Mouse (Mus musculus) lung, postnatal 0 days (tissue): ENCODE measurements around the gene Lzts2. TPM values are rescaled to one million over a fixed set of nuclear protein-coding genes. Genes with fewer than 3 reads are reported as not detected.

Experiments
- ATAC-seq: fragments of 200-750 bp; cut with Nextera tagmentation; 2 replicates; pipeline ENCODE4 v1.8.0; 2017; ENCODE audit warnings: moderate library complexity
- DNase-seq: peaks from one replicate; pipeline ENCODE4 v3.0.0-alpha.2; 2016; ENCODE audit warnings: low spot score
- H3K27ac ChIP-seq: fragments of 300-500 bp; sonication (generic); 2 replicates; pipeline ENCODE4 v1.5.1; 2014; ENCODE audit warnings: antibody characterized with exemption, mild to moderate bottlenecking, low read length, mixed read lengths
- H3K27me3 ChIP-seq: fragments of 300-500 bp; sonication (generic); replicated peaks from 2 replicates; pipeline ENCODE4 v1.6.1; 2014; ENCODE audit warnings: low read length, mixed read lengths; ENCODE audit not compliant: insufficient read depth
- H3K36me3 ChIP-seq: fragments of 300-500 bp; sonication (generic); 2 replicates; pipeline ENCODE4 v1.6.1; 2014; ENCODE audit warnings: low read length, mixed read lengths; ENCODE audit not compliant: insufficient read depth
- H3K4me1 ChIP-seq: fragments of 300-500 bp; sonication (generic); 2 replicates; pipeline ENCODE4 v1.6.1; 2014; ENCODE audit warnings: antibody characterized with exemption, low read depth, low read length, mixed read lengths; ENCODE audit not compliant: insufficient read depth
- H3K4me2 ChIP-seq: fragments of 300-500 bp; sonication (generic); replicated peaks from 2 replicates; pipeline ENCODE4 v1.6.1; 2014; ENCODE audit warnings: low read depth, mild to moderate bottlenecking, low read length, moderate library complexity, mixed read lengths
- H3K4me3 ChIP-seq: fragments of 300-500 bp; sonication (generic); 2 replicates; pipeline ENCODE4 v1.5.1; 2014; ENCODE audit warnings: low read depth, low read length
- H3K9ac ChIP-seq: fragments of 300-500 bp; sonication (generic); replicated peaks from 2 replicates; pipeline ENCODE4 v1.6.1; 2014; ENCODE audit warnings: low read depth, mild to moderate bottlenecking
- H3K9me3 ChIP-seq: fragments of 300-500 bp; sonication (generic); 2 replicates; pipeline ENCODE4 v1.6.1; 2016; ENCODE audit warnings: low read length, mixed read lengths
- CTCF ChIP-seq: IDR thresholded peaks from 2 replicates; pipeline ENCODE4 v1.5.1; 2016; ENCODE audit warnings: antibody characterized with exemption, mild to moderate bottlenecking
- EP300 ChIP-seq: IDR thresholded peaks from 2 replicates; pipeline ENCODE4 v1.6.1; 2016; ENCODE audit warnings: antibody characterized with exemption, mild to moderate bottlenecking, control low read depth
- WGBS: fragments of 180-500 bp; shearing (Covaris S2); extraction: QIAGEN DNeasy Blood & Tissue Kit; methylation state at CpG from one replicate; pipeline ENCODE4 v1.1.7; 2014; 5-methylcytosine and 5-hydroxymethylcytosine counted together
- polyA plus RNA-seq: library from polyadenylated mRNA; unstranded; fragments of >200 nt; fragmentation: Nextera tagmentation; extraction: Ambion mirVana; gene quantifications from 2 replicates; pipeline ENCODE4 v1.2.1, GENCODE M21; 2015

The Lzts2 gene
- polyA plus RNA-seq, 1 experiment from 2014 or later, result 56.0 TPM

- H3K4me2 ChIP-seq, result peak overlapping the region; percentile 99
- H3K36me3 ChIP-seq, result no peaks in the 10 kb centered on the region
- DNase-seq, result no peak
- ATAC-seq, result no peak
- TF ChIP-seq CTCF (no peak), EP300 (no peak)
- no peaks in the 10 kb centered on the region for H3K4me1 ChIP-seq
- no peak overlapping the region for H3K27ac ChIP-seq
- no peaks in the 10 kb centered on the region for H3K9me3 ChIP-seq
- no peak overlapping the region for H3K9ac ChIP-seq
- H3K4me3 ChIP-seq, result 0 out of 2 replicates have a peak overlapping the region, but pooled peaks have one; percentile 55
- H3K27me3 ChIP-seq, result no peaks in the 10 kb centered on the region
- WGBS, result 29% methylated on average over 9 of the region's 9 CpGs
These were observed 25.9 kb upstream of the Lzts2 start for GRCm38 (mm10) chr19:44988321-44988720.

DNA sequence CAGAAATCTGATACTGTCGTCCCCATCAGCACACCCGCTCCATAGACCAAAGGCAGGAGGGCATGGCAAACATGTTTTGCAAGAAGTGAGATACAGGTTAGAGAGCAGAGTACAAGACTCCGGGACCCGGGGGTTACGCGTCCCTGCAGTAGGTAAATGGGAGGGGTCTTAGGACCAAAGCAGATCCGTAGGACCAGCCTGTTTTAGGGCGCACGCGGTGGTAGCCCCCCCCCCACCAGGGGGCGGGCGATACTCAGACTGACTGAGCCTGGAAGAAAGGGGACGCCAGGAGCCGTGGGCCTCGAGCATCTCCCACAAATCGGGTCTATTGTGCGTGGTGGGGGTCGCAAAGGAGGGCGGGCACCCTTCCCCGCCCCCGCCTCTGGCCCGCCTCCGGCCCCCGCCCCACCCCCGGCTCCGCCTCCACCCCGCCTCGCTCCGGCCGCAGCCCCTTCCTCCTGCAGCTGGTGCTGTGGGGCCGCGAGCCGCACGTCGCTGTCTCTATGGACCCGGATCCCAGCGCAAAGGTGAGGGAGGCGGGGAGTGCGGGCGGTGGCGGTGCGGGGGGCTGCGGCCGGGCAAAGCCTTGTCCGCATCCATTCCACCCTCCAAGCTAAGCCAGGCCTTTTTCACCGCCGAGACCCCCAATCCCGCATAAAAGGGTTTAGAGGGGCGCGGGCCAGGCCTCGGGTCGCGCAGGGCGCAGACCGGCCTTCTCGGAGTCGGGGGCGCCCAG is 25.2 kb upstream of the Lzts2 start, which contains the start of gene Sema4g:
Gene Sema4g, plus strand, starts transcription at position 271 of the 736 bp plus-strand sequence.
- no peaks in the 10 kb centered on the region for H3K9me3 ChIP-seq
- peak within 1 kb of the TSS; percentile 99 for H3K4me2 ChIP-seq
- peak within 1 kb of the TSS; percentile 46 for H3K9ac ChIP-seq
- H3K36me3 ChIP-seq, result no peaks in the 10 kb centered on the region
- ATAC-seq, result peak; percentile 49
- H3K4me3 ChIP-seq, result peak within 1 kb of the TSS; percentile 55
- TF ChIP-seq CTCF, result peak; percentile 51
- TF ChIP-seq EP300, result no peak
- WGBS, result 1% methylated on average over 36 of the region's 58 CpGs
- H3K27me3 ChIP-seq, result no peaks in the 10 kb centered on the region
- peak; percentile 13 for DNase-seq
- H3K27ac ChIP-seq, result no peak within 1 kb of the TSS
- no peaks in the 10 kb centered on the region for H3K4me1 ChIP-seq

- DNase-seq (no peak), ATAC-seq (no peak)
- peak overlapping the region; percentile 55 for H3K4me3 ChIP-seq
- H3K27me3 ChIP-seq, result no peaks in the 10 kb centered on the region
- H3K4me1 ChIP-seq, result no peaks in the 10 kb centered on the region
- peak overlapping the region; percentile 46 for H3K9ac ChIP-seq
- no peak overlapping the region for H3K27ac ChIP-seq
- H3K9me3 ChIP-seq, result no peaks in the 10 kb centered on the region
- TF ChIP-seq CTCF, result no peak
- TF ChIP-seq EP300, result no peak
- peak overlapping the region; percentile 99 for H3K4me2 ChIP-seq
- no peaks in the 10 kb centered on the region for H3K36me3 ChIP-seq
- 7% methylated on average over 22 of the region's 22 CpGs for WGBS
These were observed 24.4 kb upstream of the Lzts2 start for GRCm38 (mm10) chr19:44989567-44990495.

DNA sequence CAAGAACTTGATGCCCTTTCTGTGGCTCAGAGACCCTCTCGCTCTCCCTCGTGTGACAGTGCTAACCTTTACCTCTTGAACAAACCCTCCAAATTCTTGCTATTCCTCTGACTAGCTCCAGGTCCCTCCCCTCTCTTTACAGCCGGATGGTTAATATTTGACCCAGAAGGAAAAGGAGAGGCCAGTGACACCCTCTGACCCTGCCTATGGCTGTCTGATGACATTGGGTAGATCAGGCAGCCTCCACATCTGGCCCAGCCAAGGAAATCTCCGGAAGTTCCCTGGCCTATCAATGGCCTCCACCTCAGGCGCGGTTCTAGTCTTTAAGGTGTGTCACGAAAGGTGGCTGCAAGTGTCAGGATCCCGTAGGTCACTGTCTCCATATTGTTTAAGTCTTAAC is 23.2 kb upstream of the Lzts2 start:
- no peaks in the 10 kb centered on the region for H3K4me1 ChIP-seq
- WGBS, result 62% methylated on average over 8 of the region's 8 CpGs
- no peak overlapping the region for H3K4me3 ChIP-seq
- no peak overlapping the region for H3K9ac ChIP-seq
- peak; percentile 15 for DNase-seq
- no peak for ATAC-seq
- no peaks in the 10 kb centered on the region for H3K27me3 ChIP-seq
- no peak overlapping the region for H3K4me2 ChIP-seq
- H3K27ac ChIP-seq, result no peak overlapping the region
- H3K36me3 ChIP-seq, result no peaks in the 10 kb centered on the region
- no peaks in the 10 kb centered on the region for H3K9me3 ChIP-seq
- TF ChIP-seq CTCF (no peak), EP300 (no peak)

GRCm38 (mm10) chr19:44992246-44992645 is 22.0 kb upstream of the Lzts2 start:
- ATAC-seq (no peak), DNase-seq (no peak)
- 53% methylated on average over 7 of the region's 7 CpGs for WGBS
- H3K4me1 ChIP-seq, result no peaks in the 10 kb centered on the region
- no peak overlapping the region for H3K27ac ChIP-seq
- H3K27me3 ChIP-seq, result no peaks in the 10 kb centered on the region
- no peaks in the 10 kb centered on the region for H3K36me3 ChIP-seq
- no peaks in the 10 kb centered on the region for H3K9me3 ChIP-seq
- no peak overlapping the region for H3K9ac ChIP-seq
- TF ChIP-seq EP300, result no peak
- TF ChIP-seq CTCF, result no peak
- no peak overlapping the region for H3K4me2 ChIP-seq
- H3K4me3 ChIP-seq, result no peak overlapping the region

DNA sequence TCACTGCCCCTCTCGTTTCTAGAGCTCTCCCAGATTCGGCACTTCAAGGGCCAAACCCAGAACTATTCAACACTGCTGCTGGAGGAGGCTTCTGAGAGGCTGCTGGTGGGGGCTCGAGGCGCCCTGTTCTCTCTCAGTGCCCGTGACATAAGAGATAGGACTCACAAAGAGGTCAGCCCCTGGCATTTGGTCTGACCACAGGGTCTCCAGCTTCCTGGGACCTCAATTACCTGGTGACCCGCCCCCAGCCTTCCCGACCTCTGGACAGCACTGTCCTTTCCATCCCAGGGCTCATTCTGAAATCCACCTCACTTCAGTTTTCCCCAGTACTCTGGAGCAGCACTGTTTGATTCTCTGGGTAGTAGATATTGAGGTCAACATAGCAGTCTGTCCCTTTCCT is 21.5 kb upstream of the Lzts2 start:
- ATAC-seq (no peak), DNase-seq (no peak)
- TF ChIP-seq EP300, result no peak
- no peak for TF ChIP-seq CTCF
- Histone ChIP-seq H3K27me3 (no peaks in the 10 kb centered on the region), H3K4me1 (no peaks in the 10 kb centered on the region), H3K9ac (no peak overlapping the region), H3K4me2 (no peak overlapping the region), H3K36me3 (no peaks in the 10 kb centered on the region), H3K27ac (no peak overlapping the region), H3K9me3 (no peaks in the 10 kb centered on the region), H3K4me3 (no peak overlapping the region)
- 44% methylated on average over 7 of the region's 7 CpGs for WGBS
